Mouse (Mus musculus) limb, embryonic 12.5 days (tissue): ENCODE results near the gene Ccnb3. TPM values are rescaled to one million over a fixed set of nuclear protein-coding genes. Genes with fewer than 3 reads are reported as not detected.
"Not testable (repeated sequence)": the region's sequence is repeated elsewhere in the genome, so short reads cannot be mapped to it uniquely, and the experiment has no call there.

Source experiments
- ATAC-seq: fragments of 200-750 bp; cut with Nextera tagmentation; 2 replicates; pipeline ENCODE4 v1.8.0; 2017; ENCODE audit warnings: low read depth, moderate TSS enrichment; ENCODE audit not compliant: insufficient number of reproducible peaks, insufficient read depth, low FRiP score, low TSS enrichment
- H3K27ac ChIP-seq: fragments of 300-500 bp; sonication (generic); 2 replicates; pipeline ENCODE4 v1.5.1; 2016; ENCODE audit warnings: mild to moderate bottlenecking, moderate library complexity
- H3K27me3 ChIP-seq: fragments of 300-500 bp; sonication (generic); 2 replicates; pipeline ENCODE4 v1.6.1; 2016; ENCODE audit warnings: mild to moderate bottlenecking, moderate library complexity
- H3K36me3 ChIP-seq: fragments of 300-500 bp; sonication (generic); 2 replicates; pipeline ENCODE4 v1.6.1; 2016; ENCODE audit warnings: mild to moderate bottlenecking, moderate library complexity
- H3K4me1 ChIP-seq: fragments of 300-500 bp; sonication (generic); replicated peaks from 2 replicates; pipeline ENCODE4 v1.6.1; 2016
- H3K4me2 ChIP-seq: fragments of 300-500 bp; sonication (generic); 2 replicates; pipeline ENCODE4 v1.6.1; 2016; ENCODE audit warnings: mild to moderate bottlenecking, moderate library complexity
- H3K4me3 ChIP-seq: fragments of 300-500 bp; sonication (generic); replicated peaks from 2 replicates; pipeline ENCODE4 v1.5.1; 2016; ENCODE audit warnings: mild to moderate bottlenecking
- H3K9ac ChIP-seq: fragments of 300-500 bp; sonication (generic); replicated peaks from 2 replicates; pipeline ENCODE4 v1.6.1; 2016; ENCODE audit warnings: mild to moderate bottlenecking, moderate library complexity
- H3K9me3 ChIP-seq: fragments of 300-500 bp; sonication (generic); 2 replicates; pipeline ENCODE4 v1.6.1; 2016; ENCODE audit warnings: mild to moderate bottlenecking, moderate library complexity
- WGBS: fragments of 180-500 bp; shearing (Covaris S2); methylation state at CpG from one replicate; pipeline ENCODE4 v1.1.7; 2016; 5-methylcytosine and 5-hydroxymethylcytosine counted together
- polyA plus RNA-seq: library from polyadenylated mRNA; unstranded; fragments of >200 nt; fragmentation: Nextera tagmentation; extraction: Ambion mirVana; gene quantifications from 2 replicates; pipeline ENCODE4 v1.2.1, GENCODE M21; 2016

The Ccnb3 gene
- polyA plus RNA-seq: 0.08 and 0.11 TPM in 2 replicates

- H3K9ac ChIP-seq: no peak within 1 kb of the TSS
- no peaks in the 10 kb centered on the region for H3K27me3 ChIP-seq
- no peak within 1 kb of the TSS for H3K27ac ChIP-seq
- no peaks in the 10 kb centered on the region for H3K4me1 ChIP-seq
- H3K4me3 ChIP-seq: no peak within 1 kb of the TSS
- H3K4me2 ChIP-seq: no peak within 1 kb of the TSS
- no peak for ATAC-seq
- H3K36me3 ChIP-seq: no peaks in the 10 kb centered on the region
- 94% methylated on average over 19 of the region's 19 CpGs for WGBS
- no peaks in the 10 kb centered on the region for H3K9me3 ChIP-seq
These were observed at the start of gene Ccnb3 for GRCm38 (mm10) chrX:7041519-7041918. TSS of gene Ccnb3 (minus strand) at chrX:7041619.

- Histone ChIP-seq H3K9me3 (no peaks in the 10 kb centered on the region), H3K9ac (no peak overlapping the region), H3K4me3 (no peak overlapping the region), H3K4me1 (no peaks in the 10 kb centered on the region), H3K4me2 (no peak overlapping the region), H3K36me3 (no peaks in the 10 kb centered on the region), H3K27ac (no peak overlapping the region), H3K27me3 (no peaks in the 10 kb centered on the region)
- no peak for ATAC-seq
These were observed 48.9 kb upstream of the Ccnb3 start for GRCm38 (mm10) chrX:7090323-7090722.

GRCm38 (mm10) chrX:7085878-7086277 lies 44.5 kb upstream of the Ccnb3 start:
- Histone ChIP-seq H3K9me3 (no peaks in the 10 kb centered on the region), H3K4me1 (no peaks in the 10 kb centered on the region), H3K36me3 (no peaks in the 10 kb centered on the region), H3K27me3 (no peaks in the 10 kb centered on the region), H3K4me2 (no peak overlapping the region), H3K4me3 (no peak overlapping the region), H3K27ac (no peak overlapping the region), H3K9ac (no peak overlapping the region)
- no peak for ATAC-seq
- 88% methylated on average over 1 of the region's 1 CpGs for WGBS

- H3K36me3 ChIP-seq: no peaks in the 10 kb centered on the region
- H3K4me1 ChIP-seq: no peaks in the 10 kb centered on the region
- ATAC-seq: no peak
- 37% methylated on average over 6 of the region's 6 CpGs for WGBS
- H3K27ac ChIP-seq: no peak overlapping the region
- H3K4me3 ChIP-seq: no peak overlapping the region
- no peaks in the 10 kb centered on the region for H3K27me3 ChIP-seq
- H3K9me3 ChIP-seq: no peaks in the 10 kb centered on the region
- H3K9ac ChIP-seq: no peak overlapping the region
- H3K4me2 ChIP-seq: no peak overlapping the region
These were observed 38.5 kb upstream of the Ccnb3 start for GRCm38 (mm10) chrX:7079820-7080429.

- Histone ChIP-seq H3K4me1 (no peaks in the 10 kb centered on the region), H3K4me2 (no peak overlapping the region), H3K27me3 (no peaks in the 10 kb centered on the region), H3K9ac (no peak overlapping the region), H3K4me3 (no peak overlapping the region), H3K36me3 (no peaks in the 10 kb centered on the region), H3K9me3 (peaks cover 17% of the 10 kb centered on the region), H3K27ac (no peak overlapping the region)
- WGBS: 79% methylated on average over 2 of the region's 2 CpGs
- ATAC-seq: no peak
These were observed 26.6 kb upstream of the Ccnb3 start for GRCm38 (mm10) chrX:7068002-7068401.

GRCm38 (mm10) chrX:7067219-7067618 lies 25.8 kb upstream of the Ccnb3 start, which contains the start of gene Akap4:
TSS of gene Akap4 (plus strand) at chrX:7067519.
- H3K27ac ChIP-seq: no peak within 1 kb of the TSS
- no peak within 1 kb of the TSS for H3K4me3 ChIP-seq
- 96% methylated on average over 1 of the region's 1 CpGs for WGBS
- peaks cover 15% of the 10 kb centered on the region for H3K9me3 ChIP-seq
- ATAC-seq: no peak
- H3K4me1 ChIP-seq: no peaks in the 10 kb centered on the region
- no peaks in the 10 kb centered on the region for H3K27me3 ChIP-seq
- no peak within 1 kb of the TSS for H3K9ac ChIP-seq
- no peaks in the 10 kb centered on the region for H3K36me3 ChIP-seq
- no peak within 1 kb of the TSS for H3K4me2 ChIP-seq

GRCm38 (mm10) chrX:7064109-7064508 lies 22.7 kb upstream of the Ccnb3 start:
- Histone ChIP-seq H3K27me3 (no peaks in the 10 kb centered on the region), H3K4me3 (no peak overlapping the region), H3K27ac (no peak overlapping the region), H3K4me2 (no peak overlapping the region), H3K9me3 (no peaks in the 10 kb centered on the region), H3K9ac (no peak overlapping the region), H3K4me1 (no peaks in the 10 kb centered on the region), H3K36me3 (no peaks in the 10 kb centered on the region)
- no peak for ATAC-seq

- Histone ChIP-seq H3K4me1 (no peaks in the 10 kb centered on the region), H3K27ac (no peak overlapping the region), H3K36me3 (no peaks in the 10 kb centered on the region), H3K4me2 (no peak overlapping the region), H3K4me3 (no peak overlapping the region), H3K9ac (no peak overlapping the region), H3K27me3 (no peaks in the 10 kb centered on the region), H3K9me3 (no peaks in the 10 kb centered on the region)
- 75% methylated on average over 2 of the region's 2 CpGs for WGBS
- ATAC-seq: no peak
These were observed 16.2 kb upstream of the Ccnb3 start for GRCm38 (mm10) chrX:7057634-7058033.

GRCm38 (mm10) chrX:7057056-7057455 lies 15.6 kb upstream of the Ccnb3 start:
- Histone ChIP-seq H3K4me2 (no peak overlapping the region), H3K4me1 (no peaks in the 10 kb centered on the region), H3K27me3 (no peaks in the 10 kb centered on the region), H3K4me3 (no peak overlapping the region), H3K9me3 (no peaks in the 10 kb centered on the region), H3K27ac (no peak overlapping the region), H3K9ac (no peak overlapping the region), H3K36me3 (no peaks in the 10 kb centered on the region)
- ATAC-seq: no peak

GRCm38 (mm10) chrX:6983916-6984315 lies 57.5 kb downstream of the Ccnb3 start:
- not testable (repeated sequence) for H3K4me3 ChIP-seq, H3K27ac ChIP-seq, H3K4me1 ChIP-seq, H3K36me3 ChIP-seq, H3K9me3 ChIP-seq, H3K9ac ChIP-seq, H3K27me3 ChIP-seq, ATAC-seq, H3K4me2 ChIP-seq
- 84% methylated on average over 4 of the region's 4 CpGs for WGBS

- Histone ChIP-seq H3K4me2 (no peak overlapping the region), H3K9me3 (no peaks in the 10 kb centered on the region), H3K27me3 (no peaks in the 10 kb centered on the region), H3K4me1 (no peaks in the 10 kb centered on the region), H3K27ac (no peak overlapping the region), H3K4me3 (no peak overlapping the region), H3K36me3 (no peaks in the 10 kb centered on the region), H3K9ac (no peak overlapping the region)
- 88% methylated on average over 1 of the region's 1 CpGs for WGBS
- no peak for ATAC-seq
These were observed 69.5 kb downstream of the Ccnb3 start for GRCm38 (mm10) chrX:6971956-6972355.

GRCm38 (mm10) chrX:6968598-6968997 lies 72.8 kb downstream of the Ccnb3 start:
- H3K4me3 ChIP-seq: no peak overlapping the region
- ATAC-seq: no peak
- no peak overlapping the region for H3K9ac ChIP-seq
- no peaks in the 10 kb centered on the region for H3K9me3 ChIP-seq
- H3K27ac ChIP-seq: no peak overlapping the region
- no peaks in the 10 kb centered on the region for H3K4me1 ChIP-seq
- no peak overlapping the region for H3K4me2 ChIP-seq
- WGBS: 90% methylated on average over 3 of the region's 3 CpGs
- H3K36me3 ChIP-seq: no peaks in the 10 kb centered on the region
- no peaks in the 10 kb centered on the region for H3K27me3 ChIP-seq
